Mouse (Mus musculus) heart, embryonic 12.5 days (tissue): ENCODE data around the gene Rilp. TPM values are rescaled to one million over a fixed set of nuclear protein-coding genes. Genes with fewer than 3 reads are reported as not detected.
A peak's percentile ranks its signal among the peaks of the same experiment; 100 is the strongest.

ENCODE experiments used
- ATAC-seq: fragments of 200-750 bp; cut with Nextera tagmentation; 2 replicates; pipeline ENCODE4 v1.8.0; 2017; ENCODE audit warnings: moderate TSS enrichment, moderate library complexity; ENCODE audit not compliant: insufficient number of reproducible peaks, low FRiP score
- H3K27ac ChIP-seq: fragments of 300-500 bp; sonication (generic); 2 replicates; pipeline ENCODE4 v1.5.1; 2016; ENCODE audit warnings: mild to moderate bottlenecking, moderate library complexity; ENCODE audit not compliant: poor library complexity, severe bottlenecking
- H3K27me3 ChIP-seq: fragments of 300-500 bp; sonication (generic); replicated peaks from 2 replicates; pipeline ENCODE4 v1.6.1; 2016; ENCODE audit warnings: mild to moderate bottlenecking, moderate library complexity
- H3K36me3 ChIP-seq: fragments of 300-500 bp; sonication (generic); 2 replicates; pipeline ENCODE4 v1.6.1; 2016; ENCODE audit warnings: mild to moderate bottlenecking, moderate library complexity
- H3K4me1 ChIP-seq: fragments of 300-500 bp; sonication (generic); replicated peaks from 2 replicates; pipeline ENCODE4 v1.6.1; 2016; ENCODE audit warnings: mild to moderate bottlenecking
- H3K4me2 ChIP-seq: fragments of 300-500 bp; sonication (generic); 2 replicates; pipeline ENCODE4 v1.6.1; 2016; ENCODE audit warnings: mild to moderate bottlenecking, moderate library complexity
- H3K4me3 ChIP-seq: fragments of 300-500 bp; sonication (generic); 2 replicates; pipeline ENCODE4 v1.5.1; 2016; ENCODE audit warnings: mild to moderate bottlenecking
- H3K9ac ChIP-seq: fragments of 300-500 bp; sonication (generic); 2 replicates; pipeline ENCODE4 v1.6.1; 2016; ENCODE audit warnings: mild to moderate bottlenecking, moderate library complexity
- H3K9me3 ChIP-seq: fragments of 300-500 bp; sonication (generic); replicated peaks from 2 replicates; pipeline ENCODE4 v1.6.1; 2016; ENCODE audit warnings: mild to moderate bottlenecking, moderate library complexity
- WGBS: fragments of 180-500 bp; shearing (Covaris S2); methylation state at CpG from one replicate; pipeline ENCODE4 v1.1.7; 2016; 5-methylcytosine and 5-hydroxymethylcytosine counted together
- polyA plus RNA-seq: library from polyadenylated mRNA; unstranded; fragments of >200 nt; fragmentation: Nextera tagmentation; extraction: Ambion mirVana; gene quantifications from 2 replicates; pipeline ENCODE4 v1.2.1, GENCODE M21; 2016

The Rilp gene
- polyA plus RNA-seq, 1 experiment from 2014 or later = 1.4 TPM

GRCm38 (mm10) chr11:75494296-75495049 lies 15.4 kb upstream of the Rilp start:
- Histone ChIP-seq H3K27ac (no peak overlapping the region), H3K27me3 (no peaks in the 10 kb centered on the region), H3K4me2 (no peak overlapping the region), H3K9ac (no peak overlapping the region), H3K9me3 (no peaks in the 10 kb centered on the region), H3K4me1 (no peaks in the 10 kb centered on the region), H3K4me3 (no peak overlapping the region), H3K36me3 (peaks cover 95% of the 10 kb centered on the region)
- 91% methylated on average over 10 of the region's 10 CpGs for WGBS
- ATAC-seq = no peak

GRCm38 (mm10) chr11:75498126-75498525 lies 11.8 kb upstream of the Rilp start:
- Histone ChIP-seq H3K27me3 (no peaks in the 10 kb centered on the region), H3K27ac (no peak overlapping the region), H3K4me1 (no peaks in the 10 kb centered on the region), H3K9me3 (no peaks in the 10 kb centered on the region), H3K4me2 (no peak overlapping the region), H3K36me3 (peaks cover 95% of the 10 kb centered on the region), H3K9ac (no peak overlapping the region), H3K4me3 (no peak overlapping the region)
- WGBS = 36% methylated on average over 1 of the region's 1 CpGs
- no peak for ATAC-seq

GRCm38 (mm10) chr11:75508162-75508561 lies 1.7 kb upstream of the Rilp start:
- H3K27ac ChIP-seq = no peak overlapping the region
- no peaks in the 10 kb centered on the region for H3K27me3 ChIP-seq
- 93% methylated on average over 4 of the region's 4 CpGs for WGBS
- no peak for ATAC-seq
- peaks cover 57% of the 10 kb centered on the region for H3K36me3 ChIP-seq
- H3K4me3 ChIP-seq = no peak overlapping the region
- H3K4me1 ChIP-seq = peaks cover 24% of the 10 kb centered on the region
- H3K9me3 ChIP-seq = no peaks in the 10 kb centered on the region
- H3K4me2 ChIP-seq = no peak overlapping the region
- H3K9ac ChIP-seq = no peak overlapping the region

- Histone ChIP-seq H3K9ac (peak overlapping the region; percentile 78; the same call in 1 of the 2 replicates), H3K27me3 (no peaks in the 10 kb centered on the region), H3K4me1 (peaks cover 26% of the 10 kb centered on the region), H3K27ac (peak overlapping the region; percentile 88), H3K36me3 (peaks cover 50% of the 10 kb centered on the region), H3K4me3 (no peak overlapping the region), H3K9me3 (no peaks in the 10 kb centered on the region), H3K4me2 (no peak overlapping the region)
- ATAC-seq = no peak
- WGBS = 73% methylated on average over 8 of the region's 8 CpGs
Observed at GRCm38 (mm10) chr11:75508904-75509303, 990 bp upstream of the Rilp start.

- Histone ChIP-seq H3K9ac (peak overlapping the region; percentile 78), H3K36me3 (peaks cover 40% of the 10 kb centered on the region), H3K4me2 (peak overlapping the region; percentile 96), H3K27me3 (no peaks in the 10 kb centered on the region), H3K9me3 (no peaks in the 10 kb centered on the region), H3K4me3 (peak overlapping the region; percentile 57), H3K4me1 (peaks cover 29% of the 10 kb centered on the region), H3K27ac (peak overlapping the region; percentile 88; the same call in 1 of the 2 replicates)
- WGBS = 4% methylated on average over 23 of the region's 24 CpGs
- peak; percentile 88 for ATAC-seq
Observed at GRCm38 (mm10) chr11:75510627-75510993, 716 bp downstream of the Rilp start.

- H3K9me3 ChIP-seq = no peaks in the 10 kb centered on the region
- no peak for ATAC-seq
- H3K4me1 ChIP-seq = peaks cover 29% of the 10 kb centered on the region
- WGBS = 79% methylated on average over 6 of the region's 6 CpGs
- H3K27me3 ChIP-seq = no peaks in the 10 kb centered on the region
- H3K36me3 ChIP-seq = peaks cover 34% of the 10 kb centered on the region
- no peak overlapping the region for H3K4me2 ChIP-seq
- no peak overlapping the region for H3K4me3 ChIP-seq
- H3K27ac ChIP-seq = no peak overlapping the region
- H3K9ac ChIP-seq = no peak overlapping the region
Observed at GRCm38 (mm10) chr11:75511213-75511612, 1.3 kb downstream of the Rilp start.

GRCm38 (mm10) chr11:75512301-75513018 lies 2.6 kb downstream of the Rilp start:
- Histone ChIP-seq H3K27me3 (no peaks in the 10 kb centered on the region), H3K9ac (no peak overlapping the region; the same call in 1 of the 2 replicates), H3K27ac (no peak overlapping the region), H3K36me3 (peaks cover 30% of the 10 kb centered on the region), H3K4me1 (peaks cover 29% of the 10 kb centered on the region), H3K4me3 (no peak overlapping the region), H3K9me3 (no peaks in the 10 kb centered on the region), H3K4me2 (no peak overlapping the region)
- ATAC-seq = no peak
- 74% methylated on average over 9 of the region's 9 CpGs for WGBS

- Histone ChIP-seq H3K4me2 (peak within 1 kb of the TSS; percentile 61), H3K36me3 (peaks cover 21% of the 10 kb centered on the region), H3K9ac (peak within 1 kb of the TSS; percentile 49), H3K27me3 (no peaks in the 10 kb centered on the region), H3K4me3 (peak within 1 kb of the TSS; percentile 45), H3K27ac (peak within 1 kb of the TSS; percentile 39), H3K4me1 (peaks cover 29% of the 10 kb centered on the region), H3K9me3 (no peaks in the 10 kb centered on the region)
- peak; percentile 39; the same call in 1 of the 2 replicates for ATAC-seq
- 50% methylated on average over 8 of the region's 8 CpGs for WGBS
Observed at GRCm38 (mm10) chr11:75513336-75513735, 3.4 kb downstream of the Rilp start, which contains the start of gene Scarf1. Gene Scarf1 (plus strand): TSS chr11:75513540.

- 90% methylated on average over 25 of the region's 25 CpGs for WGBS
- Histone ChIP-seq H3K4me2 (no peak overlapping the region), H3K27ac (no peak overlapping the region), H3K36me3 (0 out of 2 replicates have a peak, but pooled peaks cover 9% of the 10 kb centered on the region), H3K4me1 (peaks cover 11% of the 10 kb centered on the region), H3K9me3 (no peaks in the 10 kb centered on the region), H3K9ac (no peak overlapping the region), H3K4me3 (no peak overlapping the region), H3K27me3 (no peaks in the 10 kb centered on the region)
- ATAC-seq = no peak
Observed at GRCm38 (mm10) chr11:75515186-75515585, 5.3 kb downstream of the Rilp start.

- no peak overlapping the region for H3K4me2 ChIP-seq
- H3K4me1 ChIP-seq = no peaks in the 10 kb centered on the region
- no peak overlapping the region for H3K4me3 ChIP-seq
- H3K36me3 ChIP-seq = 0 out of 2 replicates have a peak, but pooled peaks cover 9% of the 10 kb centered on the region
- 77% methylated on average over 15 of the region's 15 CpGs for WGBS
- no peaks in the 10 kb centered on the region for H3K9me3 ChIP-seq
- ATAC-seq = 0 out of 2 replicates have a peak, but pooled peaks have one; percentile 39
- no peak overlapping the region for H3K9ac ChIP-seq
- 0 out of 2 replicates have a peak, but pooled peaks cover 3% of the 10 kb centered on the region for H3K27me3 ChIP-seq
- H3K27ac ChIP-seq = no peak overlapping the region
Observed at GRCm38 (mm10) chr11:75519834-75520633, 10.1 kb downstream of the Rilp start.
